Mouse (Mus musculus) gonadal fat pad, adult 2 months (tissue): Measurements from ENCODE around the gene Cdr2. TPM values are rescaled to one million over a fixed set of nuclear protein-coding genes. Genes with fewer than 3 reads are reported as not detected.
"Not testable (repeated sequence)": the region's sequence is repeated elsewhere in the genome, so short reads cannot be mapped to it uniquely, and the experiment has no call there.

Source experiments
- DNase-seq: peaks from one replicate; pipeline ENCODE4 v3.0.0-alpha.2; 2012; ENCODE audit warnings: low read depth
- polyA plus RNA-seq: library from polyadenylated mRNA; depleted of rRNA; stranded (reverse); fragments of >200 nt; gene quantifications from 2 replicates; pipeline ENCODE4 v1.2.3, GENCODE M21; 2012

Gene Cdr2
- polyA plus RNA-seq, 1 experiment, result 45.4 TPM

DNA sequence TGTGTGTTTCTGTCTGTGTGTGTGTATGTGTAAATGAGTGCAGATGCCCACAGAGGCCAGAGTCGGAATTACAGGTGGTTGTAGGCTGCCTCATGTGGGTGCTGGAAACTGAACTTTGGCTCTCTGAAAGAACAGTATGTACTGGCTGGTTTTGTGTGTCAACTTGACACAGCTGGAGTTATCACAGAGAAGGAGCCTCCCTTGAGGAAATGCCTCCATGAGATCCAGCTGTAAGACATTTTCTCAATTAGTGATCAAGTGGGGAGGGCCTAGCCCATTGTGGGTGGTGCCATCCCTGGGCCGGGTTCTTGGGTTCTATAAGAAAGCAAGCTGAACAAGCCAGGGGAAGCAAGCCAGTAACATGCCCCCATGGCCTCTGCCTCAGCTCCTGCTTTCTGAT, 9.6 kb downstream of the Cdr2 start:
- not testable (repeated sequence) for DNase-seq

GRCm38 (mm10) chr7:120970112-120970511, 12.0 kb downstream of the Cdr2 start:
- no peak for DNase-seq

DNA sequence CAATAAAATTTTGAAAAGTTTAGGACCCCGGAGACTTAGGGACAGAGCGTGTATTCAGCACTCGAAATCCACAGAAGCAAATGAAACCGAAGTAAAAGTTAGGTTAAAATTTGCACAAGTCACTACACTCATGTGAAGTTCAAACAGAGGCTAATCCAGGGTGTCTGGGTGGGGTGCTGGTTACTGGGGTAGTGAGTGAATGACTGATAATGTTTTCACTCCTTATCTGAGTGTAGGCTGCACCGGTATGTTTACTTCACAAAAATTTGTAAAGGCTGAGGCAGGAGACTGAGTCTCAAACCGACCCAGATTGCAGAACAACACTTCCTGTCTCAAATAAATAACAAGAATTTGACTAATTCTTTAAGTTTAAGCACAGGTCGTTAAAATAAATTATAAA, 12.9 kb downstream of the Cdr2 start:
- DNase-seq, result no peak

DNA sequence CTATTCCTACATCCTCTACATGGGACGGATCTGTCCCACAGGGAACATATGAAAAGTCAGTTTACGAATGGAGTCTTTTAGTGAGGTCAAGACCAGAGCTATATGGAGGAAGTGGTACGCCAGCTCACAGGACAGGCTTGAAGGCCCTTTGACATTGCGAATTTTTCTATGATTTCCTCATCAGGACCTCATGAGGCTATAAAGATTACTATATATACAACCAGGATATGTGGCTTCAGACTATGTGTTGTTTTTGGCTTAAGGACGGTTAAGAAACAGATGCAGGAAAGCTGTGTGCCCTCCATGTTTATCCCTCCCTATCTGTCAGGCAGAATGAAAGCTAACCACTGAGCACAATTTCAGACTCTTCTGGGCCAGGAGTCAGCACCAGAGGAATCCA, 19.0 kb downstream of the Cdr2 start:
- DNase-seq, result no peak

DNA sequence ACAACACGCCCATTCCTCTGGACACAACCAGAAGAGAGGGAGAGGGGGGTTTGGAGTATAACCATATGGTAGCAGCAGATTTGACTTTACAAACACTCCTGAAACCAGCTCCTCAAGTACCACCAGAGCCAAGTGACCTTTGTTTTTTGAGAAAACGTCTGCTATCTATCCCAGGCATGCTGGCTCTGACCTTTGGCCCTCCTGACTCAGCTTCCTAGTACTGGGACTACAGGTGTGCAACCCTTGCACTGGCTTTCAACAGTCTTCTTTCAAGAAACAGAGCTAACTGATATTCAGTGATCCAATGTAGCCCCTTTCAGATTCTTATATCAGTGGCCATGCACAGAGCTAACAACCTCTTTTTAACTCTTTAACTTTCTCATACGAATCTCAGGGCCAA, 20.2 kb downstream of the Cdr2 start:
- no peak for DNase-seq

DNA sequence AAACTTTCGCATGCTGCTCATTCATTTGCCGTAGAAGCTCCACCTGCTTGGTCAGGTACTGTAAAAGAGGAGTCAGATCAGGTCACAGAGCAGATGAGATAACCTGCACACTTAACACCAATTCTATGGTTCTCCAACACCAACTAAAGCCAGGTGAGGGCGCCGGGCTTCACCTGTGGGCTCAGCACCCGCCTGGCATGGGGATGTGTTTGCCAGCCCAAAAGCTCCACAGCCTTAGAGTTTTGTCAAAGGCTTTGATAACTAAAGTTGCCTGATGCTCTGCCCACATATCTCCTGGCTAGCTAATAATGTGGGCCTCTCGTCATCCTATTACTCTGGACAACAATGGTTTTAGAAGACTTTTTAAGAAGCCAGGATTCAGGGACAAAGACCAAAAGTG, 21.5 kb downstream of the Cdr2 start:
- no peak for DNase-seq

DNA sequence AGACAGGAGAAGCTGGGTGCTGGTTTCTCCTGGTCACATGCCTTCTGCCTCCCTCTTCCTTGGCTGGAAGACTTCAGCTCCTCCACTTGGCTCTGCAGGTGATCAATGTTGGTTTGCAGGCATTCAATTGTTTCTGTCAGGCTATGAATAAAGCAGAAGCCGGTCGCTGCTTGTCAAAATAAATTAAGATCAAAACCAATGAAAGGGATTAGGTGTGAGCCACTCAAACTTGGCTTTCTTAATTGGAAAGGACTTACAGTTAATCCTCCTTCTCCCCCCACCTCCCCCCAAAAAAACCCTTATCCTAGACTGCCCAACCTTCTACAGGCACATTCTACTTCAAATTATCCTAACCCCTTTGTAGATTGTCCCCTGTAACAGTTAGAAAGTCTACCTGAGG, 22.0 kb downstream of the Cdr2 start:
- DNase-seq, result no peak

DNA sequence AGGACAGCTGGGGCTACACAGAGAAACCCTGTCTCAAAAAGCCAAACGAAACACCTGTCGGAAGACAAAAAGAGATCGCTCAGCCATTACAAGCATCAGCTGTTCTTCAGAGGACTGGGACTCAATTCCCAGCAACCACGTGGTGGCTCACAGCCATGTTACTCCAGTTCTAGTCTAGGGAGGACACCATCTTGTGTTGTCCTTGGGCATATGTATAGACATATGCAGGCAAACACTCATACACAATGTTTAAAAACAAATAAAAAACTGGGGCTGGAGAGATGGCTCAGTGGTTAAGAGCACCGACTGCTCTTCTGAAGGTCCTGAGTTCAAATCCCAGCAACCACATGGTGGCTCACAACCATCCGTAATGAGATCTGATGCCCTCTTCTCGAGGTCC, 28.5 kb downstream of the Cdr2 start:
- DNase-seq, result not testable (repeated sequence)

- DNase-seq, result no peak
Observed at GRCm38 (mm10) chr7:120943936-120944509, 38.1 kb downstream of the Cdr2 start.

DNA sequence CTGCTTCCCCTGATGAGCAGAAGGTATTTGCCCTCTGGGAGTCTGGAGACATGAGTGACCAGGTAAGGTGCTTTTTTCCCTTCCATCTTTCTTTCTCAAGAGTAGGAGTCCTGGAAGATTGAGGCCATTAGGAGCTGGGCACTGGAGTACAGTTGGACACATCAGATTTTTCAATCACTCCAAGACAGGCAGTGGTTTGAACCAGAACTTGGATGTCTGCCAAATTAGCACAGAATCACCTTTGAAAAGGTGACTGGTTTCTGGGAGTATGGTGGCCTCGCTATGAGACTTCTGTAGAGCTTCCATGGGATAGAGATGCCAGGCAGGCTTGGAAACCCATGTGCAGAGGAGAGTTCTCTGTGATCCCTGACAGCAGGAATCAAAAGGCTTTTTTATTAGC, 39.6 kb downstream of the Cdr2 start:
- no peak for DNase-seq

DNA sequence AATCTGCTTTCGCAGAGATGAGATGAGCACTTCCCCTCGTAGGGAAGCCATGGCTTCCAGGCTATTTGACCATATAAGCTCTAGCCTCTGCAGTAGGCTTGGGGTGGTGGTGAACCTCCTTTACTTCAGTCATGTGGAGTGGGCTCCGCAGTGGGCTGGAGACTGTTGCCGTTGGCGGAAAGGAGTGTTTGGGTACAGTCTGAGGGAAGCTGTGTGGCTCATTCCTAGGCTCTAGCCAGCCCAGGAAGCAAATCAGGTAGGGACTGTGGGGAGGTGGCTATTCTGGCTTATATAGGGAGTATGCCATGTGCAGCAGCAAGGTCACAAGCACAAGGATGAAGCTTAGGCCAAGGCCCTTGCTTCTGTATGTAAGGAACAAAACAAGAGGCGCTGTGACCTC, 40.9 kb downstream of the Cdr2 start:
- DNase-seq, result no peak

DNA sequence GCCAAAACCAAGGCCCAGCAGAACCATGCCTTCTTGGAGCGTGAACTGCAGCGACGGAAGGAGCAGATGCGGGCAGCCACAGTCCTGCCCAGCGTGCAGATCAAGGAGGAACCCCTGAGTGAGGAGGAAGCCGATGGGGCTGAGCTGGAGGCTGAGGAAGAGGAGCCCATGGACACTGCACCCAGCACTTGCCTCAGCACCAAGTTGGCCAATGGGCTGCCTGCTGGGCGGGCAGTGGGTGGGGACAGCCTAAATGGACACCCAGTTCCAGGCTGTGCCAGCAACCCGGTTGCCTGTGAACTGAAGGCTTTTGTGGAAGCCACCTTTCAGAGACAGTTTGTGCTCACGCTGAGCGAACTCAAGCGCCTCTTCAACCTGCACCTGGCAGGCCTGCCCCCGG, 41.8 kb downstream of the Cdr2 start:
- DNase-seq, result no peak

DNA sequence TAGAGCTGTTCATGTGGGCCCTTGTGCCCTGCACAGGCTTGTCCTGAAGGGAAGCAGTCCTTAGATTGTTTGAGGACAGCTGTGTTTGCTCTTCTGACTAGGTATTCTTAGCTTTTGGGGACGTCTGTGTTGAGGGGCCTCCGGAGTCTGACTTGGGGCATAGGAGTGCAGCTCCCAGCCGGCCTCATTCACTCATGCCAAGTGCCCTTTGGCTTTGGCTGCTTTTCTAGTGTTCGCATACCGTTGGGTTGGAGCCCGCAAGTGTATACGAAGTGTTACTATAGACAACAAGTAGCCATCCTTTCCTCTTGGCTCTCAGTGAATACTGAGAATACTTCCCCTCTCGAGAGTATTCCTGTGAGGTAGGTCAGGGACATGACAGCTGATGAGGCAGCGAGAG, 43.9 kb downstream of the Cdr2 start:
- no peak for DNase-seq

GRCm38 (mm10) chr7:120936522-120936921, 45.6 kb downstream of the Cdr2 start:
- DNase-seq, result no peak

DNA sequence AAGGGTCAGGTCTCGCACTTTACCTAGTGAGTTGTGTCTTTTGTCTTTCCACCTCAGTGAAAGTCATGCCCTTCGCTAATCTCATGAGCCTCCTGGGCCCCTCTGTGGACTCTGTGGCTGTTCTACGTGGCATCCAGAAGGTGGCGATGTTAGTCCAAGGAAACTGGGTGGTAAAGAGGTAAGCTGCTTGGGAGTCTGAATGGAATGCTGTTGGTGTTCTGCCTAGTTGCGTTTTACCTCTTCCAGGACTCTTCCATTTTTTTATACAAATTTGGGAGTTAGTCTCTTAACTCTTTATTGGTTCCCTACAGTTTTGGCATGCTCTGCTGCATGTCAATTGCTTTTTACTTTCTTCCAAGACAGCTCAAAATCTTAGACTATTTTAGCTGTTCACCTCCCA, 47.4 kb downstream of the Cdr2 start:
- DNase-seq, result no peak

DNA sequence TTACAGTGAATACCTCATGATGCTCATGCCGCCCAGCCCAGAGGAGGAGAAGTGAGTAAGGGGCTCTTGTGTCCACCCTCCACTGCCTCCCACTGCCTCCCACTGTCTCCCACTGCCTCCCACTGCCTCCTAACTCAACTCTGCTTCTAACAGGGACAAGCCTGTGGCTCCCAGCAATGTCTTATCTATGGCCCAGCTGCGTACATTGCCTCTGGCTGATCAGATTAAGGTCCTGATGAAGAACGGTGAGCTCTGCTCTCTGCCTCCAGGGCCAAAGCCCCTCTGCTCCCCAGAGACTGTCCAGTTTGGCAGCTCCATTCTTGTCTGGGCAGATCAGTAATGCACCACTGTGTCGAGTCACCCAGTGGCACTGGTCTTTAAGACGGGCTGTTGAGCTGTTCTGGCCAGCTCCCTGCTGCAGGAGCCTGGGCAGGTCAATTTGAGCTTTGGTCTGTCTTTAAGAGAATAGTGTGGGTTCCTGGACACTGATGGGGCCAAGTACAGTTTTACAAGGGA, 48.4 kb downstream of the Cdr2 start:
- no peak for DNase-seq

DNA sequence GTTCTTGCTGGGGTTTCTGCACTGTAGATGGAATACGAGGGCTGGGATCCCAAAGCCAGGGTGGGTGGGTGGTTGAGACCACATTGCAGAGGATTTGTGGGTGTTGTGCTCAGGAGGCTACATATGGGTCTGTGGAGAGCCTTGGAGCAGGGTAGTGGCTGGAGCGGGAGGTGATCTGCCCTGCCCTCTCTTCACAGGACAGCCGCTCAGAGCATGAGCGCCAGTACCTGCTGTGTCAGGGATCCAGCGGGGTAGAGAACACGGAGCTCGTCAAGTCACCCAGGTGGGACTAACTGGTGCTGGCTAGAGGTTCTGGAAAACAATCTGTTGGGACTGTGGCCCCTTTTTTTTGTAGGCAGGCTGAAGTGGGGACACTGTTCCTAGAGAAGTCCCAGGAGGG, 49.0 kb downstream of the Cdr2 start:
- no peak for DNase-seq

DNA sequence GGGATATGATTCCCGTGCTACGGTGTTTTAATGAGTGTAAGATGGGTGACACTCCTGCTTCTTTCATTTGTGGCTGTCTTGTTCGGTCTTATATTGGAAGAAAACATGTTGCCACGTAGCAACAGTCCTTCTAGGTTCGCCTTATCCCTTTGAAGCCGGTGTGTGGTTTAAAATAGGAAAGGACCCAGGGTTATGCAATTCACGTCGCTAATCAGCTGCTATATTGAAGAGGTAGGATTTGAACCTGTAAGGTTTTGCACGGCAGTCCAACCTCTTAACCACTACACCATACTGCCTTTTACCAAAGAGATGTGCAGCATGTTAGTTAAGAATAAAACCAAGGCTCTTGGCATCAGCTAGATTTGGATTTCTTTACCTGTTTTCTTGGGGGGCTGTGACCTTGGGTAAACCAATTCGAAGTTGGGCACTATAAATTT, 63.6 kb downstream of the Cdr2 start:
- no peak for DNase-seq

GRCm38 (mm10) chr7:120917592-120918461, 64.3 kb downstream of the Cdr2 start, which contains the start of gene Polr3e:
Gene Polr3e, plus strand, starts transcription at chr7:120917744.
- DNase-seq, result peak; percentile 61

DNA sequence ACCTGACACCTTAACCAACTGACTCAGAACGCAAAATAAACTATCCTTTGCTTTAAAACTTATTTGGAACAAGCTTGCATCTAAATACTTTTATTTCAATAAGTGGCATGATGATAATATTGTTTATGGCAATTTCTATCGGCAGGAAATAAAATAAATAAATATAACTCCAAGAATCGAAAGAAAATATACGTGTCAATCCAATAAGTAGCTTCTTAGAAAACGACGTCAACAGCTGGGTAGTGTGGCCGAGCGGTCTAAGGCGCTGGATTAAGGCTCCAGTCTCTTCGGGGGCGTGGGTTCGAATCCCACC, 64.9 kb downstream of the Cdr2 start:
- no peak for DNase-seq

- DNase-seq, result no peak
Observed at GRCm38 (mm10) chr7:120916262-120916875, 65.7 kb downstream of the Cdr2 start.

GRCm38 (mm10) chr7:120913332-120913731, 68.8 kb downstream of the Cdr2 start:
- DNase-seq, result no peak

GRCm38 (mm10) chr7:120911268-120911667, 70.8 kb downstream of the Cdr2 start:
- not testable (repeated sequence) for DNase-seq
